Mouse (Mus musculus): Measurements from ENCODE around the gene Plod3.

- TF ChIP-seq CTCF (IDR thresholded peaks at IDR 0.05; ENCODE audit: low read depth) (no peak), EP300 (IDR thresholded peaks at IDR 0.05; ENCODE audit: low read depth) (no peak)
Measured at GRCm38 (mm10) chr5:137012401-137012950, 25.7 kb downstream of the Plod3 start.

All from heart, postnatal 0 days (tissue).